Mouse (Mus musculus) spleen, postnatal 36 days (tissue): ENCODE measurements at regions not wholly inside any gene's neighbourhood (a gene's known extent, or its start where the extent isn't known, plus 50 kb on each side); places are given as distances from the start of the nearest gene placed in this dataset.

ENCODE experiments used
- DNase-seq, 2 experiments: peaks; one replicate each; pipeline ENCODE4 v3.0.0; 2022; ENCODE audit warnings: low spot score in 2 of 2, mixed read lengths in 1 of 2

GRCm38 (mm10) chr6:93133940-93134339, 190.6 kb upstream of the Adamts9 start:
- no peak for DNase-seq

DNA sequence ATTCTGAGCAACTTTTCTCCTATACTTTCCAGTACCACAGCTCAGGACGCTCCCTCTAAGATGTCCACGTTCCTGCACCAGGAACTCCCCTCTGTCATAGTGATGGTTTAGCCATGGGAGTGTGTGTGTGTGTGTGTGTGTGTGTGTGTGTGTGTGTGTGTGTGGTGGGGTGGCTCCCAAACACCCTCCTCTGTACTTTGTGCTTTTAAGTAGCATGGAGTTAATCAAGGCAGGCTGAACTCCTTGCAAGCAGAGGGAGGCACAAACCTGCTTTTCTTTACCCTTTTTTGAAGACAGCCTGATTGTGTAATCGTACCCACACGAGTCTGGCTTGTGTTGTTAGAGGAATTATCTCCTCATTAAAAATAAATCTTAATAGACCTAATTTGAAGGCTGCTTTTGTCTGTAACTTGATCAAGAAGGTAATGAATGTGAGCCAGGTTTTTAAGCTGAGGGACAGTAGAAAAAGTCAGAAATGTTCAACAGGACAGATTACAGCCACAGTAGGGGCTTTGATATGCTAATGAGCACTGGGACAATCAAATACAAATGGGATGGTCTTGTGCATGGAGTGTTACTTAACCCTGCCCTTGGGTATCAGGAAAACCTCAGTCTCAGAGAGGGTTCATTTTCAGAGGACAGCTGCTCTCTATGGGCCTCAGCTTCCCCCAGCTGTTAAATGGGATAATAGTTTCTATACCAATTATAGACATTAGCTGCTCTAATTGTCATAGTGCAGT, 187.8 kb upstream of the Adamts9 start:
- no peak for DNase-seq

DNA sequence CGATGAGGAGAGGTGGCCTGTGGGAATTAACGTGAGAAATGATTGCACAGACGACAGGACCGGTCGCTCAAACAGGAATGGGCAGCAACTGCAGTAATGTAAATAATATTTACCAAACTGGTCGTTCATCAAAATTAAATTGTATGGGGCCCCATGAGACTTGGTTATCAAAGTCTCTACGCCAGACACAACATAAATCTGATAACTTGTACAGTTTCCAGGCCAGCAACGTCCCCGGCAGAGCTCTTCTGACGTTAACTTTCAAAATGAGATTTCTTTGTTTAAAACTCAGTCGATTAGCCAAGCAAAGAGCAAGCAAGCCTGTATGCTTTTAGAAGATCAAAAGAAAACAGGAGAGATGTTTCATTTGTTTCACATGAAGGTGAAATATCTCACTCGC, 176.2 kb upstream of the Adamts9 start:
- DNase-seq = no peak

GRCm38 (mm10) chr6:93113361-93113760, 170.1 kb upstream of the Adamts9 start:
- no peak for DNase-seq

DNA sequence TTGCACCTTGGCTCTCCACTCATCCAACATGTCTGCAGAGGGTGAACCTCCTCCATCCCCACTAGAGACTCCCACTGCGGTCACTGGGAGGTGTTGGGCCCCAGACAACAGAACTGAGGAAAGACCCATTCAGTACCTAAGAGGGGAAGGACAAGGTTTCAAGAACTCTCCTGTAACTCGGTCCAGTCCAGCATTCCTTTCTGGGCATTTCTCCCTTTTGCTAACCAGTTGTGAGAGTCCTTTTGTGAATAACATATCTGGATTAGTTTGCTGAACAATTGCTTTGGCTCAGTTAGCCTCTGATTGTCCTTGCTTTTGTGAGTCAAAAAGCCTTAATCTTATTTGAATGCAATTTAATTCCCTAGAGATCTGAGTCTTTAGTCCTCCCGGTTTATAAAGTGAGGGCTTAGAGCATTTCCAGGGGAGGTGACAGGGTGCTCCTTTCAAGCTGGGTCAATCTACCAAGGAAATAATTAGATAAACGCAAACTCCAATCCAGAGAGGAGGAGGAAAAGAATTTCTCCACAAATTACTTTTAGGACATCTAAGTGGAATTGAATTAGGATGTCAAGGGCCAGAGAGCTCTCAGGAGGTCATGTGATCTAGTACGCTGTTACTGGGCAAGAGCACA, 151.6 kb upstream of the Adamts9 start:
- DNase-seq = no peak

- DNase-seq = no peak
These were observed 150.5 kb upstream of the Adamts9 start for GRCm38 (mm10) chr6:93093770-93094169.

- DNase-seq = no peak
These were observed 144.0 kb upstream of the Adamts9 start for GRCm38 (mm10) chr6:93087329-93087728.

DNA sequence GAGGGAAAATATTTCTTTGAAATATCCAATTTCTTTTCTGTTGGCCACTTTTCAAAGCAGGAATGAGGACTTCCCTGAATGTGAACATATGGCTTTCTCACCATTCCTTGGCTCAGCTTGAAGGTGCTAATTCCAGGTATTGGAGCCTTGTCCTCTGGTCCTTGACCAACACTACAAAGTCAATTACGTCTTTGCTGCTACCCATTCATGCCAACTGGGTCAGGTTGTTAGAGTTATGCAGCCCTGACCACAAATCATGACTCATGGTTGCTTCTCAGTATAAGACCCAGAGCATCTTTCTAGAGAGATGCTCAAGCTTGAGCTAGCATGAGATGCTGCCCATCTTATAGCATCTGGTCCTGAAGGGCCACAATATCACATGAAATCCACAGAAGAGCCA, 141.0 kb upstream of the Adamts9 start:
- DNase-seq = no peak

DNA sequence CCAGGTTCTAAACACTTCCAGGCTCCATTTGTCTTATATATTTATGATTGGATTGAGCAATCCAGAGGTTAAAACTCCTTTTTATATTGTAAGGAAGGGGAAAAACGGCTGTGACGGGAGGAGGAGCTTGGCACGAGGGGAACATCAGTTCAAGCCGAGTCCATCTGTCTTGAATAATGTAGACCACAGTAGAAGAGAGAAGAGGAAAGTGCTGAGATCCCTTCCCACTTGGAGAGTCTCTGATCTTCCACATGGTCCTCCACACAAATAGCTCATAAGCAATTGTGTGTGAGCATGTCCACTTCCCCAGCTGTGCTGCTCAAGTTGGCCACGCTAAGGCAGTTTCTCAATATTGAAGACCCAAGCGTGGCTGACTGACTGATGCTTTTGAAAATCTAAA, 140.4 kb upstream of the Adamts9 start:
- no peak for DNase-seq

DNA sequence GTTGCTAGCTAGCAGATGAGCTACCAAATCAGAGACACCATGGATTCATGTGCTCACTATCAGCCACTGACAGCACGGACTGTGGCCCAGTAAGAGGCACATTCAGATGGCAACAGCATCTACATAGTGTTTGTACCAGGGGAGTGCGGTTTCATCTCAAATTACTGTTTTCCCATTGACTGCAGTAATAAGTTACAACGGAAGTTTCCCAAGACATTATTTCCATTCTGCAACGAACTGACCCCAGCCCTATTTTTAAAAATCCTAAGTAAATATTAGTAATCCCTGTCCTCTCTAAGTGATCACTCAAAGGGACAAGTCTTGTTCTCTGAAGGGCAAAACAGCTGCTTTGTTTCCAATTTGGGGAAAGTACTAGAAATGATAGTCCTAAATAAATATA, 138.9 kb upstream of the Adamts9 start:
- no peak for DNase-seq

DNA sequence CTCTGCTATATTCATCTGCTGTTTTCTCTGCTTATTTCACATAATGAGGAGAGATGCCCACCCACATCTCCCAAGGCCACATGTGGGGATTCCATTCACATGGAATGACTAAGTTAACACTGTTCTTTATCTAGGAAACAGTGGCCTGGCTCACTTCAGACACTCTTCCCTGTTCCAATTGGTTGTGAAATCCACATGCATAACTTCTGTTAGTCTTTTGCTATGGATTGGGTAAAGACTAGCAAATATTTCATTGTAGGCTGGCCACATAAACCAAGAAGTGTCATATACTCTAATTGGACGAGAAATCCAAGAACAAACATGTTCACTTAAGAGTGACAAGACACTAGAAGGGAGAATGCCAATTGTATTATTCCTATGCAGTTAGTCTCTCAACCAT, 133.4 kb upstream of the Adamts9 start:
- DNase-seq = no peak

- no peak for DNase-seq
These were observed 132.6 kb upstream of the Adamts9 start for GRCm38 (mm10) chr6:93075867-93076266.

- DNase-seq = no peak
These were observed 131.7 kb upstream of the Adamts9 start for GRCm38 (mm10) chr6:93075011-93075410.

DNA sequence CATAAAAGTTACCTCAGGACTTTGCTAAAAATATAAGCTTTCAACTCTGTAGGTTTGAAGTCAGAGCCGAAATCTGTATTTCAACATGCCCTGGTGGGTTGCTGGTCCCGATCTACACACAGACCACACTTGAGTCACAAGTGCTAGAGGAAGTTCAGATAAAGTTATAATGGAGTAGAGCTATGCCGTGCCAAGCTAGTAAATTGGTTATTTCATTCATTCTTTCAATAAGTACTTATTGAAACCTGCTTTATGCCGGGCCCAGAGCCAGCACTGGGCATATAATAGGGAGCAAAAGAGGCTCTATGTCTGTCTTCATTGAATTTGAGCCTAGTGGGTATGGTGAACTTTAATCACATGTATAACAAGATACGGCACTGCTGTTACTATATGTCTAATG, 127.6 kb upstream of the Adamts9 start:
- no peak for DNase-seq

DNA sequence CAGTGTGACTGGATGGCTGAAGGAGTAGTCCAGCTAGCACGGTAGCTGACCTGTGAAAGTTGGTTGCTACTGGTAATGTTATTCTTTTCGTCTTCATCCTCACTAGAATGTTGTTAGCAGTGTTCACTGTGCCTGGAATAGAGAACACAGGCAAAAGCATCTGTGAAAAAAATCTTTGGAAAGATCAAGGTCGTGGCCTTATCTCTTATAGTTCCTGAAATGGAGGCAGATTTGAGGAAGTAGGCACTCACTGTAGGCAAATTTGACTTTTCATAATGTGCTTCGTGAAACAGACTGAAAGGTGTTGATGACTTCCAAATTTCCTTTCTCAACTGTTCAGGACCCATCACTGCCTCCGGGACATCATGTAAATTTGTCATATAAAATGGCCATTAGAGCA, 124.5 kb upstream of the Adamts9 start:
- no peak for DNase-seq

GRCm38 (mm10) chr6:93066553-93067376, 123.5 kb upstream of the Adamts9 start:
- no peak for DNase-seq

- DNase-seq = no peak
These were observed 122.7 kb upstream of the Adamts9 start for GRCm38 (mm10) chr6:93065917-93066552.

- no peak for DNase-seq
These were observed 122.1 kb upstream of the Adamts9 start for GRCm38 (mm10) chr6:93065366-93065765.

GRCm38 (mm10) chr6:93064366-93064765, 121.1 kb upstream of the Adamts9 start:
- no peak for DNase-seq

- DNase-seq = no peak
These were observed 118.4 kb upstream of the Adamts9 start for GRCm38 (mm10) chr6:93061741-93062140.

DNA sequence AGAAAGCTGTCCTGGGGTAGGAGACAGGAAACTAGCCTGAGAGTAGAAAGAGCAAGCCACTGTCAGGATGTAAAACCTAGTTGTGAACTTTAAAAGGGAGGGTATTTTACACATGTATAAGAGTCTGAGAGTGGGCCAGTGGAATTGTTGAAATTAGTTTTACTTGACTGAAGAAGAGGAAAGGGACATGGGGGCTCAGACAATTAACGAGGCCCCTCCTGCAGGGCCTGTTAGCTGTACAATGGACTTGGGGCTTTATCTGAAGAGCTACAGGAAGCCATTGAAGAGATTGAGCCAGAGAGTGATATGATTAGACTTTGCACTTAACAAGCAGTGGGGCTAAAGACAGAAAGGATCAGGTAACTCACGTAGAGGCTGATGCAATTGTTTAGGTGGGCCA, 102.2 kb upstream of the Adamts9 start:
- no peak for DNase-seq

- DNase-seq = no peak
These were observed 97.7 kb upstream of the Adamts9 start for GRCm38 (mm10) chr6:93041041-93041440.
